Mouse (Mus musculus) midbrain, embryonic 14.5 days (tissue): ENCODE data around the gene Tsfm. TPM values are rescaled to one million over a fixed set of nuclear protein-coding genes. Genes with fewer than 3 reads are reported as not detected.

Experiments
- ATAC-seq: fragments of 200-750 bp; cut with Nextera tagmentation; 2 replicates; pipeline ENCODE4 v1.8.0; 2017; ENCODE audit warnings: moderate number of reproducible peaks, moderate library complexity; ENCODE audit not compliant: low FRiP score, low TSS enrichment
- DNase-seq: peaks from one replicate; pipeline ENCODE4 v3.0.0-alpha.2; 2015
- H3K27ac ChIP-seq: fragments of 300-500 bp; sonication (generic); replicated peaks from 2 replicates; pipeline ENCODE4 v1.5.1; 2014; ENCODE audit warnings: mild to moderate bottlenecking, low read depth, low read length, moderate library complexity
- H3K27me3 ChIP-seq: fragments of 300-500 bp; sonication (generic); 2 replicates; pipeline ENCODE4 v1.6.1; 2014; ENCODE audit warnings: low read length, control low read depth, mixed read lengths; ENCODE audit not compliant: control insufficient read depth, insufficient read depth
- H3K36me3 ChIP-seq: fragments of 300-500 bp; sonication (generic); 2 replicates; pipeline ENCODE4 v1.6.1; 2014; ENCODE audit warnings: low read length, control low read depth; ENCODE audit not compliant: control insufficient read depth, insufficient read depth
- H3K4me1 ChIP-seq: fragments of 300-500 bp; sonication (generic); 2 replicates; pipeline ENCODE4 v1.6.1; 2014; ENCODE audit warnings: mild to moderate bottlenecking, antibody characterized with exemption, low read length, control low read depth; ENCODE audit not compliant: control insufficient read depth, insufficient read depth
- H3K4me2 ChIP-seq: fragments of 300-500 bp; sonication (generic); 2 replicates; pipeline ENCODE4 v1.6.1; 2014; ENCODE audit warnings: mild to moderate bottlenecking, low read length, moderate library complexity
- H3K4me3 ChIP-seq: fragments of 300-500 bp; sonication (generic); replicated peaks from 2 replicates; pipeline ENCODE4 v1.5.1; 2014; ENCODE audit warnings: low read depth, low read length
- H3K9ac ChIP-seq: fragments of 300-500 bp; sonication (generic); replicated peaks from 2 replicates; pipeline ENCODE4 v1.6.1; 2014; ENCODE audit warnings: mild to moderate bottlenecking, low read length, moderate library complexity
- H3K9me3 ChIP-seq: fragments of 300-500 bp; sonication (generic); 2 replicates; pipeline ENCODE4 v1.6.1; 2016; ENCODE audit warnings: low read length, control low read depth, mixed read lengths; ENCODE audit not compliant: control insufficient read depth
- WGBS: fragments of 180-500 bp; shearing (Covaris S2); extraction: QIAGEN DNeasy Blood & Tissue Kit; methylation state at CpG from one replicate; pipeline ENCODE4 v1.1.7; 2014; 5-methylcytosine and 5-hydroxymethylcytosine counted together
- polyA plus RNA-seq: library from polyadenylated mRNA; unstranded; fragments of >200 nt; fragmentation: Nextera tagmentation; extraction: Ambion mirVana; gene quantifications from 2 replicates; pipeline ENCODE4 v1.2.1, GENCODE M21; 2014

Tsfm gene
- polyA plus RNA-seq, 1 experiment from 2014 or later: 56.0 TPM

- Histone ChIP-seq H3K4me2 (no peak overlapping the region), H3K27me3 (no peaks in the 10 kb centered on the region), H3K4me3 (no peak overlapping the region), H3K36me3 (peaks cover 19% of the 10 kb centered on the region), H3K27ac (no peak overlapping the region), H3K9ac (no peak overlapping the region), H3K9me3 (no peaks in the 10 kb centered on the region), H3K4me1 (peaks cover 20% of the 10 kb centered on the region)
- ATAC-seq: no peak
- DNase-seq: no peak
- 77% methylated on average over 5 of the region's 5 CpGs for WGBS
Observed at GRCm38 (mm10) chr10:126988513-126989165, 42.0 kb downstream of the Tsfm start.

GRCm38 (mm10) chr10:126987183-126988118 lies 43.2 kb downstream of the Tsfm start:
- peaks cover 32% of the 10 kb centered on the region for H3K4me1 ChIP-seq
- H3K4me2 ChIP-seq: no peak overlapping the region
- H3K4me3 ChIP-seq: no peak overlapping the region
- no peak overlapping the region for H3K27ac ChIP-seq
- H3K36me3 ChIP-seq: peaks cover 8% of the 10 kb centered on the region
- H3K9me3 ChIP-seq: no peaks in the 10 kb centered on the region
- 63% methylated on average over 8 of the region's 8 CpGs for WGBS
- DNase-seq: no peak
- H3K9ac ChIP-seq: no peak overlapping the region
- H3K27me3 ChIP-seq: no peaks in the 10 kb centered on the region
- no peak for ATAC-seq

- ATAC-seq: peak; percentile 38; the same call in 1 of the 2 replicates
- Histone ChIP-seq H3K9me3 (no peaks in the 10 kb centered on the region), H3K4me2 (no peak overlapping the region; the same call in 1 of the 2 replicates), H3K4me1 (peaks cover 41% of the 10 kb centered on the region), H3K27me3 (no peaks in the 10 kb centered on the region), H3K9ac (no peak overlapping the region), H3K36me3 (no peaks in the 10 kb centered on the region), H3K27ac (0 out of 2 replicates have a peak overlapping the region, but pooled peaks have one; percentile 20), H3K4me3 (no peak overlapping the region)
- DNase-seq: peak; percentile 65
- WGBS: 57% methylated on average over 4 of the region's 4 CpGs
Observed at GRCm38 (mm10) chr10:126986541-126986961, 44.1 kb downstream of the Tsfm start.

GRCm38 (mm10) chr10:126985579-126985978 lies 45.1 kb downstream of the Tsfm start:
- Histone ChIP-seq H3K27ac (no peak overlapping the region), H3K4me3 (no peak overlapping the region), H3K9me3 (no peaks in the 10 kb centered on the region), H3K4me2 (no peak overlapping the region), H3K9ac (no peak overlapping the region), H3K36me3 (no peaks in the 10 kb centered on the region), H3K4me1 (peaks cover 50% of the 10 kb centered on the region), H3K27me3 (no peaks in the 10 kb centered on the region)
- DNase-seq (no peak), ATAC-seq (no peak)
- 96% methylated on average over 9 of the region's 9 CpGs for WGBS

- Histone ChIP-seq H3K4me1 (peaks cover 53% of the 10 kb centered on the region), H3K27ac (no peak overlapping the region), H3K4me2 (no peak overlapping the region), H3K27me3 (no peaks in the 10 kb centered on the region), H3K4me3 (no peak overlapping the region), H3K36me3 (no peaks in the 10 kb centered on the region), H3K9ac (no peak overlapping the region), H3K9me3 (no peaks in the 10 kb centered on the region)
- DNase-seq (no peak), ATAC-seq (no peak)
- 76% methylated on average over 4 of the region's 4 CpGs for WGBS
Observed at GRCm38 (mm10) chr10:126985127-126985526, 45.5 kb downstream of the Tsfm start.

- peaks cover 53% of the 10 kb centered on the region for H3K4me1 ChIP-seq
- no peaks in the 10 kb centered on the region for H3K27me3 ChIP-seq
- 26% methylated on average over 5 of the region's 5 CpGs for WGBS
- DNase-seq (no peak), ATAC-seq (no peak)
- peak overlapping the region; percentile 25; the same call in 1 of the 2 replicates for H3K4me2 ChIP-seq
- no peaks in the 10 kb centered on the region for H3K9me3 ChIP-seq
- no peak overlapping the region for H3K4me3 ChIP-seq
- H3K9ac ChIP-seq: peak overlapping the region; percentile 26
- no peaks in the 10 kb centered on the region for H3K36me3 ChIP-seq
- H3K27ac ChIP-seq: peak overlapping the region; percentile 49; the same call in 1 of the 2 replicates
Observed at GRCm38 (mm10) chr10:126984189-126985004, 46.2 kb downstream of the Tsfm start.

GRCm38 (mm10) chr10:126983193-126983725 lies 47.4 kb downstream of the Tsfm start:
- Histone ChIP-seq H3K4me3 (no peak overlapping the region), H3K4me2 (peak overlapping the region; percentile 89)

GRCm38 (mm10) chr10:126981746-126982145 lies 48.9 kb downstream of the Tsfm start:
- Histone ChIP-seq H3K4me2 (peak overlapping the region; percentile 89), H3K4me3 (no peak overlapping the region), H3K4me1 (peaks cover 57% of the 10 kb centered on the region), H3K27me3 (no peaks in the 10 kb centered on the region), H3K9ac (no peak overlapping the region), H3K36me3 (no peaks in the 10 kb centered on the region), H3K9me3 (no peaks in the 10 kb centered on the region), H3K27ac (no peak overlapping the region)
- no peak for ATAC-seq
- DNase-seq: no peak
- 74% methylated on average over 3 of the region's 3 CpGs for WGBS

More at GRCm38 (mm10) chr10:126983193-126983725, 47.4 kb downstream of the Tsfm start:
- no peaks in the 10 kb centered on the region for H3K27me3 ChIP-seq
- H3K27ac ChIP-seq: no peak overlapping the region
- 53% methylated on average over 14 of the region's 14 CpGs for WGBS
- no peak for ATAC-seq
- no peaks in the 10 kb centered on the region for H3K36me3 ChIP-seq
- peaks cover 53% of the 10 kb centered on the region for H3K4me1 ChIP-seq
- H3K9ac ChIP-seq: peak overlapping the region; percentile 43
- H3K9me3 ChIP-seq: no peaks in the 10 kb centered on the region
- DNase-seq: no peak
